Mouse (Mus musculus) embryo, embryonic 11.5 days (tissue): ENCODE measurements around the gene Cops7a.
A peak's percentile ranks its signal among the peaks of the same experiment; 100 is the strongest.

Experiments used
- DNase-seq: peaks from one replicate; pipeline ENCODE4 v3.0.0-alpha.2; 2012; ENCODE audit warnings: low read depth, low spot score

The Cops7a gene

GRCm38 (mm10) chr6:124958127-124958526, 7.2 kb downstream of the Cops7a start:
- no peak for DNase-seq

DNA sequence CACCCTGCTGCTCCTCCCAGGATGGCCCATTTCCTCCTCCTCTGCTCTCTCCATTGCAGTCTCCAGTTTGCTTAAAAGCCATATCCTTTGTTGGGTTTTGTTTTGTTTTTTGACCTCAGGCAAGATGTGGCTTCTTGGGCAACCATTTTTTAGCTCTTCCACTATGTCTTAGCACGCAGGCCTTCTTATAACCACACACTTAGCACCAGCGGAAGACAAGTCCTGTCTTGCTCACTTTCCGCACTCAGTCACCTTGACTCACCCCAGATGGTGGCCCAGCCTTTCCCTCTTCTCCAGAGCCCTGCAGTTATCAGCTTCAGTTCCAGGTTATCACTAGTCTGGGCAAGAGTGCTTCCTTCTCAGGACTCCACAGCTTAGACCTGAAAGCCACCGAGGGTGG, 10.1 kb downstream of the Cops7a start:
- DNase-seq = no peak

DNA sequence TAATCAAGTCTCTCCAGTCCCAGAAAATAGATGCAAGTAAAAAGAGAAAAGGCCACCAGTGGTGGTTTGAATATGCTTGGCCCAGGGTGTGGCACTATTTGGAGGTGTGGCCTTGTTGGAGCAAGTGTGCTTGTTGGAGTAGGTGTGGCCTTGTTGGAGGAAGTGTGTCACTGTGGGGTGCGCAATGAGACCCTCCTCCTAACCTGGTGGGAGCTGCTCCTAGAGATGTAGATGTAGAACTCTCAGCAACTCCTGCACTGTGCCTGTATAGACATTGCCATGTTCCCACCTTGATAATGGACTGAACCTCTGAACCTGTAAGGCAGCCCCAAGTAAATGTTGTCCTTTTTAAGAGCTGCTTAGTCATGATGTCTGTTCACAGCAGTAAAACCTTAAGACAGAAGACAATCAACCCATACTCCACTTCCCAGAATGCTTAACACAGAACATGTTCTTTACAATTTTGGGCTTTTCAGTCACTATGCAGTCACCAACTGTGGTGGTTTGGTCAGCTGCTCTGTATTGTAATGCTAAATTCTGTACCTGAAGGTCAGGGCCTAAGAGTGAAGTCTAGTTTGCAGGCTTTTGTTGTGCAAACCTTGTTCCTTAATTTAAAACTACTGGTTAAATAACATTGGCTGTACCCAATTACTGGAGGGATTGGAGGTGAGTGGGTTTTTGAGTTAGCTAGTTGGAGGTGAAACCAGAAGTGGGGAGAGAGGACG, 11.2 kb downstream of the Cops7a start:
- no peak for DNase-seq

DNA sequence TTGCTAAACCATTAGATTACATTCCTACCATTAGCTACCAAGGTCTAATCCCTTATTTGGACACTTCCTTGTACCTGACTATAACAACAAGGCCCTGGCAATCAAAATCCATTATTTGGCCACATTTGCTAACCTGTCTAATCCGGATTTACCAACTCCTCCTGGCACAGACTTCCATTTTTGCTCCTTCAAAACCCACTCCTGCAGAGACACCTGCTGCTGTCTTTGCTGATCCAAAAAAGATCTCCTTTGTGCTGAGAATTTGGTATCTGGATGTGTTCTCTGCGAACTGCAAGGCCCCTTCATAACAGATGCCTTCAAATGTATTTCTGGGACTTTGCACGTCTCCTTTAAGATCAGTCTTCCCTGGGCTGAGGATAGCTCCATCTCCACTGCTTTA, 21.8 kb downstream of the Cops7a start:
- DNase-seq = no peak

DNA sequence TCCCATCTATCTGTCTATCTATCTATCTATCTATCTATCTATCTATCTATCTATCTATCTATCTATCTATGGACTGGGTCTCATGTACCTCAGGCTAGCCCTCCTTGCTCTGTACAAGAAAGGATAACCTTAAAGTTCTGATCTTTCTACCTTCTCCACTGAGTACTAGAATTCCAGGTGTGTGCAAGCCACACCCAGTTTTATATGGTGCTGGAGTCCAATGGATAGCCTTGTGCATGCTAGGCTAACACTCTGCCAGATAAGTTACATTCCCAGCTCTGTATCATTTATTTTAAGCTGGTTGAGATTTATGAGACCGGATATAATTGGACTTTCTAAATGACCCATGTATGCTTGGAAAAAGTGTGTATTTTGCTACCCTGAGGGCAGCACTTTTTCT, 23.7 kb downstream of the Cops7a start:
- no peak for DNase-seq

DNA sequence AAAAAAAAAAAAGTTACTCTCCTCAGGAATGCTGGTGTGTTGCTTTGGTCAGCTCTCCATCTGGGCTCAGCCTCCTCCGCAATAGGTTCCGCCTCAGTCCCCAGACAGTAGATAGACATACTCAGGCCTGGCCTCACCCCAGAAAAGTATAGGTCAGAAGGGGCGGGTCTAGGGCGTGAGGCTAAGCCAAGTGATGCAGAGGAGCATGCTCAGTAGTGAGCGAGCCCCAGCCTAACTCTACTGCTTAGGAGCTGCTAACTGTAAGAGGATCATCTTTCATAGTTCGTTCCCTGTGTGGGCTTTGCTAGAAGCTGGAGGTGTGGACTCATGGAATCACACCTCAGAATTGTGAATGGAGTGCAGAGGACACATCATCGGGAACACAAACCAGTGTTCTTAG, 26.8 kb downstream of the Cops7a start:
- no peak for DNase-seq

DNA sequence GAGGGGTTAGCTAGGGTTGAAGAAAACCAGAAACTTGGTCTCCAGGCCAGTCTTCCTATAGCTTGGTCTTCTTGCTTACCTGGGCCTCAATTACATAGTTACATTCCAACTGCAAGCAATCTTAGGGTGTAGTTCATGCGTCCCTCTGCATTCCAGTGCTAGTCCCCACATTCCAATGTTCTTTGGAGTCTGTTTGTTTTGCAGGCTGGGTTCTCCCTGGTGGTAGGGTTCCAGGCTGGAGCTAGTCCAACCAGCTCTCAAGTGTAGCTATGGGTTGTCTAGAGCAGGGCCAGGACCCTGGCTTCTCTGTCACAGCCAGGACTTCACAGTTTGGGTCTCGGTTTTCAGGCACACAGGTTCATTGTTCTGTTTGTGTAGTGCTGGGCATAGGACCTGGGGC, 27.8 kb downstream of the Cops7a start:
- DNase-seq = no peak

GRCm38 (mm10) chr6:124936681-124937080, 28.7 kb downstream of the Cops7a start:
- DNase-seq = no peak

GRCm38 (mm10) chr6:124934670-124935069, 30.7 kb downstream of the Cops7a start:
- no peak for DNase-seq

DNA sequence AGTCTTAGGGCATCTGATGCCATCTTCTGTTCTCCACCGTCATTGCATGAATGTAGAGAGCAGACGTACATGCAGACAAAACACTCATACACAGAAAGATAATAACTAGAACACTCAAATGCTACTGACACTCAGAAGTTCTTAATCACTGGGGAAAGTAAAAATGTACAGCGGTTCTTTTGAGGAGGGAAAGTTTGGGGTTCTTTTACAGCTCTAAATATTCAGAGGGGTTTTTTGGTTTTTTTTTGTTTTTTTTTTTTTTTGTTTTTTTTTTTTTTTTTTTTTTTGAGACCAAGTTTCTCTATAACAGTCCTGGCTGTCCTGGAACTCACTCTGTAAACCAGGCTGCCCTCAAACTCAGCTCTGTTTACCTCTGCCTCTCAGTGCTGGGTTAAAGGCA, 32.2 kb downstream of the Cops7a start:
- no peak for DNase-seq

DNA sequence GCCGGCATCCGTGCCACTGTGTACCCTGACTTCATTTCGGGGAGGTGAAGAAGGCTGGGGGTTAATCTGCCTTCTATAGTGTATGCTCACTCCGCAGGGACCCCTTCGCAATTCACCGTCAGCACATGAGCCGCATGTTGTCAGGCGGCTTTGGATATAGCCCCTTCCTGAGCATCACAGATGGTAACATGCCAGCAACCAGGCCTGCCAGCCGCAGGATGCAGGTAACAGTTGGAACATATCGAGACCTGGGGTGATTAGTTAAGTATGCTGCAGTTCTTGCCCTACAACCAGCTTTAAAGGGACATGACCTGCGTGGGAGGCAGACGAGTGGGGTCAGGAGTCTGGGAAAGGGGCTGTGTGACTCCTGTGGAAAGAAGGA, 33.0 kb downstream of the Cops7a start:
- DNase-seq = no peak

DNA sequence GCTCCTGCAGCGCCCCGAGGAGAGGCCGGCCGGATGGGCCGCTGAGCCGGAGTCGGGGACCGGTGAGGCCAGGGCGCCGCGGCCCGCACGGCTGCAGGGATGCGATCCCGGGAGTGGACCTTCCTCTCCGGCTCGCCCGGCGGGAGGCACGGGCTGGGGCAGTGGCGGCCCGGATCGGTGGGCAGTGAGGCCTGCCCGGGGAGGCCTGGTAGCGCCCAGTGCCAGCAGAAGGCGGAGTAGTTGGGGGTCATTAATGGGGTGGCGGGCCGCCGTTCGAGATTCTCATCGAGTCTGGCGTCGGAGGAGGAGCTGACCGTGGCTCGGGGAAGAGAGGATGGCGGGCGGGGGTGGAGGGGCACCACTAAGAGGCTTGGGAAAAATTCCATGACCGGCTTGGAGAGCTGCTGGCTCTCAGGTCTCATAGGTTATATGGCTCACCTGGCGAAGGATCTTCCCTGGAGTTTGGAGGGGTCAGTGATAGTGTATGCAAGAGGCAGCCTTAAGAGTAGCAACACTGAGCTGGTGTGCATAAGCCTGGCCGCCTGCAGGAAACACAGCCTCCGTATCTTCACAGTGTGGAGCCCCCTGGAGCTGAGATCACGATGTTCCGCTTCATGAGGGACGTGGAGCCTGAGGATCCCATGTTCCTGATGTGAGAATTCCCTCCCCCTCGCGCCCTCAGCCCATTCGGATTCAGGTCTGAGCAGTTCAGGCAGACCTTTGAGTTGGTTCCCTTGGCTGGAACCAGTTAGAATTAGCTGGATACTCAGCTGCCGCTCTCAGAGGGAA, 33.6 kb downstream of the Cops7a start:
- no peak for DNase-seq

DNA sequence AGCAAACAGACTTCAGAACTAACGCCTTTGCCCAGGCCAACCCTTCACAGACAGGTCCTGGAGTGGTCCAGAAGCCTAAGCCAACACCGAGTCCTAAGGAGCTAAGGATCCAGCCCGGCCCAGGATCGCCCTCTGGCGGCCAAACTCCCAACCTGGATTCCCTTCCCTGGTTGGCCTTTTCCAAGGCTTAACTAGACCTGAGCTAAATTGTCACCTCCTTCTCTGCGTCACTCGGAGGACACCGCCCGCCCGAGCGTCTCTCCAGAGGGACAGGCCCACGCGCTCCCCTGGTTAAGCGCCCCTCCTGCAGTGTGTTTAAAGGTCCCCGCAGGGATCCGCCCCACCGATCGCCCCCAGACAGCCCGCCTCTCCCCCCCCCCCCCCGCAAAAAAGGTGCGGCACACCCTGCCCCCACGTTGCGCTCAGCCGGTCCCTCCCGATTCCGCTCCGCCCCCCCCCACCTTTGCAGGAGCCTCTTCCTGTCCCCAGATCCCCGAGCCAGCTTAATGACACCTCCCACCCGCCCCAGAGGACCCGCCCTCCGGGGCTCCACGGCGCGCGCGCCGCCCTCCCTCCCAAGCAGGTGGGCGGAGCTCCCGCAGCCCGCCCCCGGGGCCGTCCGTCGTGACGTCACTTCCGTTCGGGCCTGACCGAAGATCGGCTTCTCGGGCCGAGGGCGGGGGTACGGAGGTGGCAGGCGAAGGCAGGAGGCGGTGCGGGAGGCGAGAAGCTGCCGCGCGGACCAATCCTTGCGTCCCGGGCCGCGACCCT, 34.4 kb downstream of the Cops7a start, which contains the start of gene Mlf2:
Gene Mlf2, plus strand, starts transcription at position 633 of the 771 bp plus-strand sequence.
- peak; percentile 98 for DNase-seq

- DNase-seq = no peak
Measured at GRCm38 (mm10) chr6:124930231-124930630, 35.1 kb downstream of the Cops7a start.

DNA sequence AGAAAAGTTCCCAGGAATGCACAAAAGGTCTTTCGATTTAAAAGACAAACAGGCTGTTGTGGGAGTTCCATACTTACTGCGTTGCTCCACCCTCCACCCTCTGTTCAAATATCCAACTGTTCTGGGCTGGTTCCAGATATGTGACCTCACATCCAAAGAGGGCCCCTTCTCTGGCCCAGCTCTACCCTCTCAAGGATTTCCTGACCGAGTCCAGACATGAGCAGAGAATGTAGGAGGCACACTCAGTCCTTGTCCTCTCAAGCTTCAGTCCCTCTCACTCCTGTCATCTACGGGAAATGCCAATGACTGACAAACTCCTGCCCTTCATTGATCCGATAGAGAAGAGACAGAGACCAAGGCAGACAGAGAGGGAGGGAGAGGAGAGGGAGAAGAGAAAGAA, 39.4 kb downstream of the Cops7a start:
- no peak for DNase-seq

GRCm38 (mm10) chr6:124925173-124925793, 40.1 kb downstream of the Cops7a start:
- DNase-seq = no peak

GRCm38 (mm10) chr6:124921539-124921938, 43.8 kb downstream of the Cops7a start:
- DNase-seq = no peak

GRCm38 (mm10) chr6:124920318-124921085, 44.8 kb downstream of the Cops7a start:
- DNase-seq = no peak

DNA sequence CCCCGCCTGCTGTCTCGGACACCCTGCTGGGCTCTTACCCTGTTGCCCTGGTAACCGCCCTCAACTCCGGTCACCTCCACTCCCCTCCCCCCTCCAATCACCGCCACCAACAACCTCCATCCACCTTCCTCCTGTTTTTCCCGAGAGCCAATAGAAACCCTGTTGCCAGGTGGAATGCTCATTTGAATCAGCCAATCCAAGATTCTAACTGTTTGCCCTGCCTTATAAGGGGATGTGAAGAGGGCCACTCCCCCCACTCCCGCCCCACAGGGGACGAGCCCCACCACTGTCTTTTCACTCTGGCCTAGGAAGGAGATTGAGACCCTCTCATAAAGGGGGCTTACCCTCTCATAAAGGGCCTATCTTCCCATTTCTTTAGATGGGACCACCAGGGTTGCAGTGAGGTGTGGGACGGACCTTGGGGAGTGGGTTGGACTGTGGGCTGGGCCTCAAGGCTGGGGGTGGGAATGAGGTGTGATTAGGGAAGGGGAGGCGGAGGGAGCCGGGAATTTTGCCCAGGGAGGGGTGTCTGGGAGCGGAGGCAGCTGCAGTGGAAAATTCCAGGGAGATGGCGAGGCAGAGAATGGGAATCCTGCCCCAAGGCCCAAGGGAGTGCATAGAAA, 45.5 kb downstream of the Cops7a start, which contains the start of gene Ptms:
Gene Ptms, minus strand, starts transcription at position 409 of the 623 bp plus-strand sequence.
- peak; percentile 92 for DNase-seq

DNA sequence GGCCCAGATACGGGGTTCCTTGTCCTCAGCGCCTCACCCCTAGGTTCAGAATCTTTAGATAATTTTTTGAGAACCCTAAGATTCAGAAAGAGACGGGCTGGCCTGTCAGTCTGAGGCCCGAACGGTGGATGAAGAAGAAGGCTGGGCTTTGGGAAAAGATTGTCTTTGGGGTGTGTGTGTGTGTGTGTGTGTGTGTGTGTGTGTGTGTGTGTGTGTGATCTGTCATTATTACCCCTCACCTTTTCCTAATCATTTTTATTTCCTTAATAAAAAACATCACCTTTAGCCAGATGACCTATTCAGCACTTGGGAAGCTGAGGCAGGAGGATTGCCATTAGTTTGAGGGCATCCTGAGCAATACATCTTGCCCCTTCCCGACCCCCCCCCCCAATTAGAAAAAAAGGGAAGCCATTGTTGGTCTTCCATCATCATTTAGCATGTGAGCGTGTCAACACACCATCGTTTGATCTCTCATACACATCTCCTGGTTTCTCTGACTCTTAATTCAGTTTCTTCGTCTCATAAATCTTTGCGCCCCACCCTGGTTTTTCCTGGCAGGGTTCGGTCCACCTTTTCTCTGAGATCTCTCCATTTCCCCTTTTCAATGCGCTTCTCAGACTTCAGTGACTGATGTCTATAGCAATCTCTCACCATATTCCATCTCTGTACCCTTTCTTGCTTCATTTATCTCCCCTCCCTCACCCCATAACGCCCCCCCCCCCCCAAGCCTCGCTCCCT, 46.3 kb downstream of the Cops7a start:
- no peak for DNase-seq
